Comparison of ENCODE assay signal across 8 mouse cellular contexts in genomic region chr5:64159781-64160704, GRCm38 (mm10). TPM values are rescaled to one million over a fixed set of nuclear protein-coding genes. Genes with fewer than 3 reads are reported as not detected.
DNase-seq lines count a peak whose midpoint lies in the region; ATAC-seq and TF ChIP-seq lines count a peak whose summit lies in the region.

No protein-coding gene starts in this region.

- peak overlapping the region; percentile 85 for H3K4me3 ChIP-seq in E14TG2a.4 (replicated peaks; ENCODE audit: low read length)
- peak overlapping the region; percentile 66 for H3K4me3 ChIP-seq in hindbrain, embryonic 11.5 days (ENCODE audit: low read depth, low read length)

- H3K4me2 ChIP-seq in hindbrain, embryonic 11.5 days (replicated peaks; ENCODE audit: low read depth, low read length), result peak overlapping the region; percentile 100

- H3K36me3 ChIP-seq in E14TG2a.4 (ENCODE audit: insufficient read depth, low read length), result no peaks in the 10 kb centered on the region
- no peaks in the 10 kb centered on the region for H3K36me3 ChIP-seq in hindbrain, embryonic 11.5 days (ENCODE audit: control insufficient read depth, insufficient read depth, low read length)

- no peak for TF ChIP-seq CTCF in E14TG2a.4 (conservative IDR thresholded peaks at IDR 0.05; ENCODE audit: low read length)

- H3K9ac ChIP-seq in hindbrain, embryonic 11.5 days (ENCODE audit: low read depth, low read length), result peak overlapping the region; percentile 55

- peak; percentile 80 for DNase-seq in cerebellum, adult 11-12 months
- DNase-seq in frontal cortex, postnatal 10 days (ENCODE audit: low spot score in 2 of 2), result peak; percentile 60 to 71
- peak; percentile 76 for DNase-seq in hindbrain, embryonic 11.5 days (ENCODE audit: low spot score)
- peak; percentile 55 to 64 for DNase-seq in layer of hippocampus, postnatal 25 days (ENCODE audit: extremely low spot score in 1 of 2, low spot score in 1 of 2)
- DNase-seq in lung, postnatal 10 days, result peak; percentile 77
- peak; percentile 39 for DNase-seq in ovary, postnatal 14 days (ENCODE audit: low spot score)
- DNase-seq in thymus, postnatal 0 days (ENCODE audit: low spot score), result peak; percentile 55

- H3K9me3 ChIP-seq in E14TG2a.4 (ENCODE audit: low read length), result no peaks in the 10 kb centered on the region
- H3K9me3 ChIP-seq in hindbrain, embryonic 11.5 days (ENCODE audit: control insufficient read depth, low read length), result no peaks in the 10 kb centered on the region

- peaks cover 83% of the 10 kb centered on the region for H3K27me3 ChIP-seq in E14TG2a.4 (ENCODE audit: insufficient read depth, low read length)
- H3K27me3 ChIP-seq in hindbrain, embryonic 11.5 days (ENCODE audit: control insufficient read depth, insufficient read depth, low read length), result peaks cover 28% of the 10 kb centered on the region

- peaks cover 28% of the 10 kb centered on the region for H3K4me1 ChIP-seq in E14TG2a.4 (replicated peaks; ENCODE audit: low read depth, low read length)
- 0 out of 2 replicates have a peak, but pooled peaks cover 2% of the 10 kb centered on the region for H3K4me1 ChIP-seq in hindbrain, embryonic 11.5 days (replicated peaks; ENCODE audit: control insufficient read depth, insufficient read depth, low read length)

- H3K27ac ChIP-seq in hindbrain, embryonic 11.5 days (ENCODE audit: low read depth, low read length), result no peak overlapping the region

- under 1% methylated on average over 57 of the region's 63 CpGs for WGBS in hindbrain, embryonic 11.5 days

- peak; percentile 85 for ATAC-seq in hindbrain, embryonic 11.5 days (ENCODE audit: low FRiP score)

RNA-seq across cellular contexts. Expression of gene Tbc1d1, which starts 3.9 kb away (rescaled TPM):
- polyA plus RNA-seq in hindbrain, embryonic 11.5 days (2014; fragmentation: Nextera tagmentation; extraction: Ambion mirVana), result 20.2 and 23.3 TPM in 2 replicates
- 10 to 100 TPM; 26.9 to 32.4 TPM for total RNA-seq in layer of hippocampus, postnatal 25 days (2021)
- 16.4 and 18.5 TPM in 2 replicates for polyA plus RNA-seq in thymus, postnatal 0 days (2015; fragmentation: Nextera tagmentation; extraction: Ambion mirVana)
